Mouse (Mus musculus) subcutaneous adipose tissue, adult 2 months (tissue): ENCODE results near the gene Fitm2. TPM values are rescaled to one million over a fixed set of nuclear protein-coding genes. Genes with fewer than 3 reads are reported as not detected.

ENCODE experiments used
- polyA plus RNA-seq: library from polyadenylated mRNA; depleted of rRNA; stranded (reverse); fragments of >200 nt; gene quantifications from 2 replicates; pipeline ENCODE4 v1.2.3, GENCODE M21; 2012; ENCODE audit warnings: low replicate concordance; rRNA removed

Fitm2 gene
- 46.6 and 74.4 TPM in 2 replicates for polyA plus RNA-seq

DNA sequence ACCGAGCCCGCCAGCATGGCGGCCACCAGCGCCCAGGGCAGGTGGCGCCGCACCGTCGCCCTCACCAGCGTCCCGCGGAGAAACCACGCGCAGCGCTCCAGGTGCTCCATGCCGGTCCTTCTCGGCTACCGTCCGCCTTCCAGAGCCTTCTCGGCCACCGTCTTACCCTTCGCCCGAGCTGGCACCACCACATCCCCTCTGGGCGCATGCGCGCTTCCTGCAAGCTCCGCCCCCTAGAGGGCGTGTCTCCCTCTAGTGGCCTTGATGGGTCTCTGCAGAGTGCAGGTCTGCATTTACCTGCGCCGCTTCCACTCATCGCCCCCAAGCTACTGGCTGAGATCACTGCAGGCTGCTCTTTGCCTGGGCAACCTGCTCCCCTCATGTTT lies at the start of gene Fitm2:
TSS of gene Fitm2 (minus strand) at position 164 of the 386 bp plus-strand sequence.

GRCm38 (mm10) chr2:163506300-163507004 lies 34.0 kb upstream of the Fitm2 start, which contains the start of gene Hnf4a:
Hnf4a (plus strand) TSS chr2:163506808.

GRCm38 (mm10) chr2:163492018-163492417 lies 19.6 kb upstream of the Fitm2 start, which contains the start of gene R3hdml:
R3hdml (plus strand) TSS chr2:163492318.

GRCm38 (mm10) chr2:163438246-163438618 lies 34.2 kb downstream of the Fitm2 start, which contains the start of gene Gdap1l1:
Gdap1l1 (plus strand) TSS chr2:163438476.

GRCm38 (mm10) chr2:163424597-163424996 lies 47.8 kb downstream of the Fitm2 start, which contains the start of gene Oser1:
Oser1 (minus strand) TSS chr2:163424697.

Other genes starting within 250 kb of the Fitm2 start
- 5.3 and 75.9 TPM in 2 replicates for gene Jph2, start 74.6 kb downstream of the Fitm2 start, polyA plus RNA-seq
- 22.0 and 22.7 TPM in 2 replicates for gene Oser1, start 47.9 kb downstream of the Fitm2 start, polyA plus RNA-seq
- gene Gdap1l1, start 34.2 kb downstream of the Fitm2 start, polyA plus RNA-seq: 0.16 and 2.0 TPM in 2 replicates
- not detected in 2 replicates for gene R3hdml, start 19.7 kb upstream of the Fitm2 start, polyA plus RNA-seq
- 0.09 TPM in 1 of 2 replicates, not detected in the other for gene Hnf4a, start 34.2 kb upstream of the Fitm2 start, polyA plus RNA-seq
- gene Ttpal, start 129.7 kb upstream of the Fitm2 start, polyA plus RNA-seq: 17.8 and 23.6 TPM in 2 replicates
- 294 and 371 TPM in 2 replicates for gene Serinc3, start 172.5 kb upstream of the Fitm2 start, polyA plus RNA-seq
- gene Pkig, start 185.8 kb upstream of the Fitm2 start, polyA plus RNA-seq: 67.4 and 85.8 TPM in 2 replicates